Mouse (Mus musculus): ENCODE results near the gene Cybc1. TPM values are rescaled to one million over a fixed set of nuclear protein-coding genes. Genes with fewer than 3 reads are reported as not detected.

Cybc1 gene
- 44.2 and 47.4 TPM in 2 replicates for polyA plus RNA-seq (2015; fragmentation: Nextera tagmentation; extraction: Ambion mirVana)

DNA sequence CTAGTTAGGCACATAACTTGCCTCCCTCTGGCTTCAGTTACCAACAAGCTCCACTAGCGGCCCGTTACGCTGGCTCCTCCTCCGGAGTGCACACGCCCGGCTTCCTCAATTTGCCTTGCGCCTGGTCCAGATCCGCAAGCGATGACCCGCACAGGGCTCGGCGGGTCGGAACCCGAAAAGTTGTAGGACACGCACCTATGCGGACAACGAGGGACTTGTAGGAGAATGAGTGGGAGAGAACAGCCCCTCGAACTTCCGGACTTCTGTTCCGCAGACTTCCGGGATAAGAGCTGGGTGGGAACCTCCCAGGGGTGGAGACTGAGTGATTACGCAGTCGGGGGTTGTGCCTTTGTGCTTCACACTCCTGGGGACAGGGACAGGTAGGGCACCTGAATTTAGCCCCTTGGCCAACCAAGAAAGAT, at the start of gene Cybc1:
Cybc1 (minus strand) TSS at position 305 of the 422 bp plus-strand sequence.
- Histone ChIP-seq H3K4me2 (ENCODE audit: low read length) (peak within 1 kb of the TSS; percentile 67), H3K4me3 (replicated peaks; ENCODE audit: low read length) (peak within 1 kb of the TSS; percentile 84), H3K4me1 (replicated peaks; ENCODE audit: control insufficient read depth, insufficient read depth, low read length) (peaks cover 20% of the 10 kb centered on the region), H3K9ac (replicated peaks; ENCODE audit: low read depth, low read length) (peak within 1 kb of the TSS; percentile 72), H3K27ac (ENCODE audit: low read length) (peak within 1 kb of the TSS; percentile 52), H3K27me3 (replicated peaks; ENCODE audit: control insufficient read depth, insufficient read depth, low read length) (no peaks in the 10 kb centered on the region), H3K9me3 (ENCODE audit: control insufficient read depth, low read length) (no peaks in the 10 kb centered on the region), H3K36me3 (ENCODE audit: control insufficient read depth, insufficient read depth) (peaks cover 9% of the 10 kb centered on the region; the same call in 1 of the 2 replicates)
- WGBS = under 1% methylated on average over 23 of the region's 23 CpGs
- peak; percentile 96 for ATAC-seq

DNA sequence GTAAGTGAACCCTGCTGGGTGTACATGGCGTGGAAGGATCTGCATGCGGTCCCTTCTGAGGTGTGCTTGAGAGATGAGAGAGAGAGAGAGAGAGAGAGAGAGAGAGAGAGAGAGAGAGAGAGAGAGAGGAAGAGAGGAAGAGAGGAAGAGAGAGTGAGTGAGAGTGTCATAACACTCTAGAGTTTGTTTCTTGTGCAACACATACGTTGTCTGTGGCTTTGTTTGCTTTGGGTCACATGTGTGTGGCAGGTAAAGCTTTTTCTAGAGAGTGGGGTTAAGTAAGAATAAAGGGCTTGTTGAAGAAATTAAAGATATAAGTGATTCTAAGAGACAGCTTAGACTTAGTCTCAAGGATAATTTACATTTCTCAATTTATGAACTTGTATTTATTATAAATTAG, 48.9 kb upstream of the Cybc1 start:
- Histone ChIP-seq H3K9me3 (ENCODE audit: control insufficient read depth, low read length) (no peaks in the 10 kb centered on the region), H3K36me3 (ENCODE audit: control insufficient read depth, insufficient read depth) (no peaks in the 10 kb centered on the region), H3K27ac (ENCODE audit: low read length) (no peak overlapping the region), H3K4me1 (replicated peaks; ENCODE audit: control insufficient read depth, insufficient read depth, low read length) (peaks cover 5% of the 10 kb centered on the region), H3K27me3 (replicated peaks; ENCODE audit: control insufficient read depth, insufficient read depth, low read length) (no peaks in the 10 kb centered on the region), H3K4me3 (replicated peaks; ENCODE audit: low read length) (no peak overlapping the region), H3K4me2 (ENCODE audit: low read length) (no peak overlapping the region), H3K9ac (replicated peaks; ENCODE audit: low read depth, low read length) (no peak overlapping the region)
- 88% methylated on average over 3 of the region's 3 CpGs for WGBS
- ATAC-seq = no peak

DNA sequence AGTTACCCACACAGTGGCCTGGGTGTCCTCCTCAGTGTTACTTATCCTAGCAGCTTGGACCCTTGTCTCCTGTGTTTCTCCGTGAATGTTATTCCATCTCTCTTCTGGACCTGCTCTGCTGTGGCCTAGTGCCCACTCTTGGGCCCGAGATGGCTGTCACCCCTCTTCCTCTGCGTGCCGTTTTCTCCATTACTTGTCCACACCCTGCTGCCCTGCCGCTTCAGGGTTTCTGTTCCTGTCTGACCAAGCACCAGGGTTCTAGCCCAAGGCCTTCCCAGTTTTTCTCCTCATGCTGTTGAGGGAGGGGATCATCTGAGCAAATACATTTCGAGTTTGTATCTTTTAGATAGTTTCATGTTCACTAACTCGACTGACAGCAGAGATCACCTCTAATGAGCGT, 48.4 kb upstream of the Cybc1 start:
- no peaks in the 10 kb centered on the region for H3K9me3 ChIP-seq (ENCODE audit: control insufficient read depth, low read length)
- H3K4me2 ChIP-seq (ENCODE audit: low read length) = no peak overlapping the region
- WGBS = 93% methylated on average over 8 of the region's 8 CpGs
- H3K4me3 ChIP-seq (replicated peaks; ENCODE audit: low read length) = no peak overlapping the region
- no peak overlapping the region for H3K27ac ChIP-seq (ENCODE audit: low read length)
- no peak overlapping the region for H3K9ac ChIP-seq (replicated peaks; ENCODE audit: low read depth, low read length)
- H3K36me3 ChIP-seq (ENCODE audit: control insufficient read depth, insufficient read depth) = no peaks in the 10 kb centered on the region
- H3K27me3 ChIP-seq (replicated peaks; ENCODE audit: control insufficient read depth, insufficient read depth, low read length) = no peaks in the 10 kb centered on the region
- H3K4me1 ChIP-seq (replicated peaks; ENCODE audit: control insufficient read depth, insufficient read depth, low read length) = peaks cover 5% of the 10 kb centered on the region
- ATAC-seq = no peak

DNA sequence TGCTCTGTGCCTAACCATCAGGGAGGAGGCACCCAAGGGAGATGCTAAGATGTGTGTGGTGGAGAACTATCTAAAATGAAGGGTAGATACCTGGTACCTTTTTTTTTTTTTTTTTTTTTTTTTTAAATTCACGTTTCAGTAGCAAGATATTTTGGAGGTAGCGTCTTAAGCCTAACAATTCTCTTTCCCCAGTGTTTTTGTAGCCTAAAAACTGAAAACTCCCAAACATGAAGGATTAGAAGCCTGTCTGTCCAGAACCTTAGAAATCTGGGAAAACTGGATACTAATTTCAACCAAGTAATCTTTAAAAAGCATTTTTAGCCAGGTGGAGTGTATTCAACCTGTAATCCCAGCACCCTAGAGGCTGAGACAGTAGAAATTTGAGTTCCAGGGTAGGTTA, 32.0 kb upstream of the Cybc1 start:
- Histone ChIP-seq H3K27me3 (replicated peaks; ENCODE audit: control insufficient read depth, insufficient read depth, low read length) (no peaks in the 10 kb centered on the region), H3K9me3 (ENCODE audit: control insufficient read depth, low read length) (no peaks in the 10 kb centered on the region), H3K4me2 (ENCODE audit: low read length) (peak overlapping the region; percentile 89), H3K36me3 (ENCODE audit: control insufficient read depth, insufficient read depth) (peaks cover 16% of the 10 kb centered on the region), H3K27ac (ENCODE audit: low read length) (no peak overlapping the region), H3K4me3 (replicated peaks; ENCODE audit: low read length) (peak overlapping the region; percentile 98), H3K4me1 (replicated peaks; ENCODE audit: control insufficient read depth, insufficient read depth, low read length) (peaks cover 32% of the 10 kb centered on the region), H3K9ac (replicated peaks; ENCODE audit: low read depth, low read length) (peak overlapping the region; percentile 98)
- no peak for ATAC-seq
- WGBS = 49% methylated on average over 2 of the region's 2 CpGs

DNA sequence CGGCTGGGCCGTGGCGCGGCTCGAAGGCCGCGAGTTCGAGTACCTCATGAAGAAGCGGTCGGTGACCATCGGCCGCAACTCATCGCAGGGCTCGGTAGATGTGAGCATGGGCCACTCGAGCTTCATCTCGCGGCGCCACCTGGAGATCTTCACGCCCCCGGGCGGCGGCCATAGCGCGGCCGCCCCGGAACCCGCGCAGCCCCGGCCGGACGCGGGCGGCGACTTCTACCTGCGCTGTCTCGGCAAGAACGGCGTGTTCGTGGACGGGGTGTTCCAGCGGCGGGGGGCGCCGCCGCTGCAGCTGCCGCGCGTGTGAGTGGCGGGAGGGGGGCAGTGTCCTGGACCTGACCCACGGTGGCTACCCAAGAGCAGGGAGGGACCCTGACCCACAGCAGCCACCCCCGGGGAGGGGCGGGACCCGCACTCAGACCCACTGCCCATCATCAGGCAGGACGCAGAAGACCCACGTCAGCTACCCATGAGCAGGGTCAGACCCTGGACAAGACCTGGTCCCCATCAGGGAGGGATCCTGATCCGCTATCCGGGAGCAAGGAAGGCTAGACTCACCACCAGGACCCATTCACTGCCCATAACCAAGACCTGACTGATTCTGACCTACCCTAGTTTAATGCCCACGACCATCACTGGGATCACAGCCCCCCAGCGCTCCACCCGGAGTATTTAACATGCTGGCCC, 31.2 kb upstream of the Cybc1 start:
- Histone ChIP-seq H3K27me3 (replicated peaks; ENCODE audit: control insufficient read depth, insufficient read depth, low read length) (no peaks in the 10 kb centered on the region), H3K27ac (ENCODE audit: low read length) (peak overlapping the region; percentile 45), H3K4me1 (replicated peaks; ENCODE audit: control insufficient read depth, insufficient read depth, low read length) (peaks cover 32% of the 10 kb centered on the region), H3K9ac (replicated peaks; ENCODE audit: low read depth, low read length) (peak overlapping the region; percentile 98), H3K9me3 (ENCODE audit: control insufficient read depth, low read length) (no peaks in the 10 kb centered on the region), H3K4me2 (ENCODE audit: low read length) (peak overlapping the region; percentile 89), H3K36me3 (ENCODE audit: control insufficient read depth, insufficient read depth) (peaks cover 23% of the 10 kb centered on the region), H3K4me3 (replicated peaks; ENCODE audit: low read length) (peak overlapping the region; percentile 98)
- under 1% methylated on average over 48 of the region's 60 CpGs for WGBS
- ATAC-seq = no peak

DNA sequence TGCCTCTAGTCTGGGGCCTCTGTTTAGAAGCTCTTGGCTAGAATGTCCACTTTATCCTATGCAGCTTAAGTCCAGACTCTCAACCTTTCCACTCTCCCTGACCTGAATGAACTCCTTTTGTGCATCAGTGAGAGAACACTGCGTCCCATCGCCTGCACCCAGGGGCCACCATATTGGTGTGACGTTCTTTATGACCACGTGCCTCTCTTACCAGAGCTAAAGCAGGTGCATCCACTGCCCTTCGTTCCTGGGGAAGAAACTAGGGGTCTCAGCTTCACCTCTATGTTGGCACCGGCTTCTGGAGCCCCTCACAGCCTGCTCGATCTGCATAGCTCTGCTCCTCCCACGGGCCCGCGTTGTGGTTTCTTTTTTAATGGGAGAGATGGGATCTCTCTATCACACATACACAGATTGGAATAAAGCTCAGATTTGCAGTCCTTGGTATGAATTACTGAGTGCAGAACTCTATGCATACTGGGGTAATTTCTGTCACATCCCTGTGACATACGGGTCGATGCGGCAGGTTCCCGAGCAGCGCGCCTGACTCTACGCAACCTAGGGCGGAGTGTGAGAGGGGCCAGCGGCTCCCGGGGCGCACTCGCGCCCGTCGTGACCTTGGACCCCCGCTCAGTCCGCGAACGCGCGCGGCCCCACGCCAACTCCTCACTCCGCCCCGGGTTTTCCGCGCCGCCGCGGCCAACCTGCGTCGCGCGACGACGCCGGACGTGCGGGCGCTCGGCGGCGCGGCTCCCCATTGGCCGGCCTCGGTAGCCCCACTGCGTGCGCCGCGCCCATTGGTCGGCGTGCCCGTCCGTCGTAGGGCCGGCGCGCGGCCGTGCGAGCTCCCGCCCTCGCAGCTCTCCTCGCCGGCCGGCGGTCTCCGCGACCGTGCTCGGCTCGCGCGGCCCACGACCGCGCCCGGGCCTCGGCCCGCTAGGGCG, 30.3 kb upstream of the Cybc1 start, which contains the start of gene Foxk2:
Foxk2 (plus strand) TSS at position 831 of the 941 bp plus-strand sequence.
- Histone ChIP-seq H3K27ac (ENCODE audit: low read length) (peak within 1 kb of the TSS; percentile 95), H3K9ac (replicated peaks; ENCODE audit: low read depth, low read length) (peak within 1 kb of the TSS; percentile 98), H3K9me3 (ENCODE audit: control insufficient read depth, low read length) (no peaks in the 10 kb centered on the region), H3K4me3 (replicated peaks; ENCODE audit: low read length) (peak within 1 kb of the TSS; percentile 98), H3K4me1 (replicated peaks; ENCODE audit: control insufficient read depth, insufficient read depth, low read length) (peaks cover 32% of the 10 kb centered on the region), H3K27me3 (replicated peaks; ENCODE audit: control insufficient read depth, insufficient read depth, low read length) (no peaks in the 10 kb centered on the region), H3K36me3 (ENCODE audit: control insufficient read depth, insufficient read depth) (peaks cover 27% of the 10 kb centered on the region), H3K4me2 (ENCODE audit: low read length) (peak within 1 kb of the TSS; percentile 89)
- ATAC-seq = peak; percentile 98
- WGBS = under 1% methylated on average over 67 of the region's 91 CpGs

DNA sequence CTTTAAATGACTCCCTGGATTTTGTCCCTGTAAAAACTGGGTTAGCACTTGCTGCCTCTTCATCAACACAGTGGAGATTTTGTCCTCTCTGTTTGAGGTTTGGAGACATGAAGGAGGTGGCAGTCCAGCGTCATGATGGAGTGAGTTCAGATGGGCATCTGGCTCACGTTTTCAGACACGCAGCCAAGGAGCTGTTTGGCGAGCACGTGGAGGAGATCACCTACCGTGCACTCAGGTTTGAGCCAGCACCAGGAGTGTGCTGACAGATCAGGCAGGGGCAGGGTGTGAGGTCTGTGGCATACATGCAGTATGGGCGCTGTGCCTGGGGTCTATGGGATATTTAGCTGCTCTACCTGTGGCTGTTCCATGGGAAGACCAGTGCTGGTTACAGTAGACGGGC, 21.1 kb upstream of the Cybc1 start:
- 94% methylated on average over 8 of the region's 8 CpGs for WGBS
- ATAC-seq = no peak
- no peaks in the 10 kb centered on the region for H3K9me3 ChIP-seq (ENCODE audit: control insufficient read depth, low read length)
- H3K4me3 ChIP-seq (replicated peaks; ENCODE audit: low read length) = no peak overlapping the region
- peaks cover 80% of the 10 kb centered on the region for H3K36me3 ChIP-seq (ENCODE audit: control insufficient read depth, insufficient read depth)
- H3K27me3 ChIP-seq (replicated peaks; ENCODE audit: control insufficient read depth, insufficient read depth, low read length) = no peaks in the 10 kb centered on the region
- H3K27ac ChIP-seq (ENCODE audit: low read length) = no peak overlapping the region
- no peaks in the 10 kb centered on the region for H3K4me1 ChIP-seq (replicated peaks; ENCODE audit: control insufficient read depth, insufficient read depth, low read length)
- no peak overlapping the region for H3K9ac ChIP-seq (replicated peaks; ENCODE audit: low read depth, low read length)
- no peak overlapping the region for H3K4me2 ChIP-seq (ENCODE audit: low read length)

DNA sequence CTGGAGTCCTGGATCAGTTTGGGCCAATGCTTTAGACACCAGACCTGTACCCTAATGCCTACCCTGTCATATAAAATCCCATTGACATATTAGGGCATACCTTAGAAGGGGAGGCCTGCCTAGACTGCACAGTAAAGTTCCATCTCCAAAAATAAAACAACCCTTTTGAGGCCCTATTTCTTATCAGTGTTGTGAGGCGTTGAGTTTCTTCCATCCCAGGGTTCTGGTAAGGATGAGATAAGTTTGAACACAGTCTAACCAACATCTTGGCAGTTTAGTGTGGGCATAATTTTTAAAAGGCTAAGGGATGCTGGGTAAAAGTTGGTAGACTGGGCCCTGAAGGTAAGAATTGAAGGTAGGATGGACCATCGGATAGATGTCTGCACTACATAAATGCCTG, 10.5 kb upstream of the Cybc1 start:
- Histone ChIP-seq H3K9me3 (ENCODE audit: control insufficient read depth, low read length) (no peaks in the 10 kb centered on the region), H3K27ac (ENCODE audit: low read length) (no peak overlapping the region), H3K4me3 (replicated peaks; ENCODE audit: low read length) (no peak overlapping the region), H3K36me3 (ENCODE audit: control insufficient read depth, insufficient read depth) (peaks cover 15% of the 10 kb centered on the region; the same call in 1 of the 2 replicates), H3K4me1 (replicated peaks; ENCODE audit: control insufficient read depth, insufficient read depth, low read length) (peaks cover 25% of the 10 kb centered on the region), H3K9ac (replicated peaks; ENCODE audit: low read depth, low read length) (no peak overlapping the region), H3K27me3 (replicated peaks; ENCODE audit: control insufficient read depth, insufficient read depth, low read length) (no peaks in the 10 kb centered on the region), H3K4me2 (ENCODE audit: low read length) (no peak overlapping the region)
- 94% methylated on average over 2 of the region's 2 CpGs for WGBS
- no peak for ATAC-seq

All from forebrain, embryonic 16.5 days (tissue).